Mouse (Mus musculus): ENCODE results near the gene Olfr1283. TPM values are rescaled to one million over a fixed set of nuclear protein-coding genes. Genes with fewer than 3 reads are reported as not detected.
"Not testable (repeated sequence)": the region's sequence is repeated elsewhere in the genome, so short reads cannot be mapped to it uniquely, and the experiment has no call there.

Olfr1283 gene
- polyA plus RNA-seq (2012; rRNA removed): not detected in 2 replicates

DNA sequence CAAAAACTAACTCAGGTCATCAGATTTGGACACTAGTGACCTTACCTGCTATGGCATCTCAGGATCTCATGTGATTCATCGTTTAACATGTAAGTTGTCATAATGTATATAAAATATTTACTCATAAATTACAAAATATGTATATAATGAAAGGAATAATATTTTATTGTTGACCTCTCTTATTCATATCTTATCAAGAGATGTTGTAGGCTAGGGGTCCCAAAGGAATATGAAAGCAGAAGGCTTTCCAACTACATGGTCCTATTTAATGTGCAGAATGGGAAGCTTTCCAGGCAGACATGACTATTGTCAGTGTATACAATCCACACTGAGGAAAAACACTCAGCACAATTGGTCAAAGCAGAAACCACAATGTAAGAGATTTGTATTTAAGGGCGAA, at the start of gene Olfr1283:
Gene Olfr1283, plus strand, starts transcription at position 301 of the 400 bp plus-strand sequence.
- no peak within 1 kb of the TSS for H3K27ac ChIP-seq (ENCODE audit: insufficient read depth, low read depth, low read length)
- H3K27me3 ChIP-seq (replicated peaks; ENCODE audit: control insufficient read depth, insufficient read depth, low read length): no peaks in the 10 kb centered on the region
- H3K36me3 ChIP-seq (ENCODE audit: control insufficient read depth, insufficient read depth, low read length): no peaks in the 10 kb centered on the region
- H3K4me3 ChIP-seq (ENCODE audit: insufficient read depth, low read depth, low read length): no peak within 1 kb of the TSS
- DNase-seq: no peak
- no peaks in the 10 kb centered on the region for H3K4me1 ChIP-seq (ENCODE audit: control insufficient read depth, insufficient read depth, low read length)
- 64% methylated on average over 2 of the region's 2 CpGs for WGBS
- TF ChIP-seq POLR2A (IDR thresholded peaks at IDR 0.05; ENCODE audit: low read depth, low read length): no peak
- no peak for TF ChIP-seq CTCF (conservative IDR thresholded peaks at IDR 0.05; ENCODE audit: insufficient read depth, insufficient read length, low read depth, low read length)

GRCm38 (mm10) chr2:111326220-111326619, 40.4 kb upstream of the Olfr1283 start, which contains the start of gene Olfr1281:
Gene Olfr1281, plus strand, starts transcription at chr2:111326520.
- Histone ChIP-seq H3K27ac (ENCODE audit: insufficient read depth, low read depth, low read length) (no peak within 1 kb of the TSS), H3K4me1 (ENCODE audit: control insufficient read depth, insufficient read depth, low read length) (no peaks in the 10 kb centered on the region), H3K27me3 (replicated peaks; ENCODE audit: control insufficient read depth, insufficient read depth, low read length) (no peaks in the 10 kb centered on the region), H3K4me3 (ENCODE audit: insufficient read depth, low read depth, low read length) (no peak within 1 kb of the TSS), H3K36me3 (ENCODE audit: control insufficient read depth, insufficient read depth, low read length) (no peaks in the 10 kb centered on the region)
- DNase-seq: no peak
- WGBS: 62% methylated on average over 2 of the region's 2 CpGs
- TF ChIP-seq CTCF (conservative IDR thresholded peaks at IDR 0.05; ENCODE audit: insufficient read depth, insufficient read length, low read depth, low read length) (no peak), POLR2A (IDR thresholded peaks at IDR 0.05; ENCODE audit: low read depth, low read length) (no peak)

GRCm38 (mm10) chr2:111333721-111334120, 32.9 kb upstream of the Olfr1283 start:
- H3K27ac ChIP-seq (ENCODE audit: insufficient read depth, low read depth, low read length); H3K4me1 ChIP-seq (ENCODE audit: control insufficient read depth, insufficient read depth, low read length); H3K27me3 ChIP-seq (replicated peaks; ENCODE audit: control insufficient read depth, insufficient read depth, low read length); H3K36me3 ChIP-seq (ENCODE audit: control insufficient read depth, insufficient read depth, low read length); DNase-seq; H3K4me3 ChIP-seq (ENCODE audit: insufficient read depth, low read depth, low read length): not testable (repeated sequence)
- WGBS: 84% methylated on average over 5 of the region's 5 CpGs

DNA sequence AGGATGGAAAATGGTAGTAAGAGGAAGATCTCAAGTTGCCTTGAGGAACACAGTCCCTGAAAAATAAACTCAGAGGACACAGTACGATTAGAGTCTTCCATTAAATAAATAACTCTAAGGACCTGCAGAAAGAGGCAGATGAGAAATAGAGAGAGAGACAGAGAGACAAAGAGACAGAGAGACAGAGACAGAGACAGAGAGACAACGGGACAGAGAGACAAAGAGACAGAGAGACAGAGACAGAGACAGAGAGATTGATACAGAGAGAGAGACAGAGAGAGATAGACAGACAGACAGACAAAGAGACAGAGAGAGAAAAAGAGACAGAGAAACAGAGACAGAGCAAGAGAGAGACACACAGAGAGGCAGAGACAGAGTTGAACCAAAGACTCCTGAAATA, 30.6 kb upstream of the Olfr1283 start, which contains the start of gene Olfr1282:
Gene Olfr1282, minus strand, starts transcription at position 101 of the 400 bp plus-strand sequence.
- TF ChIP-seq CTCF (conservative IDR thresholded peaks at IDR 0.05; ENCODE audit: insufficient read depth, insufficient read length, low read depth, low read length) (no peak), POLR2A (IDR thresholded peaks at IDR 0.05; ENCODE audit: low read depth, low read length) (no peak)
- no peaks in the 10 kb centered on the region for H3K27me3 ChIP-seq (replicated peaks; ENCODE audit: control insufficient read depth, insufficient read depth, low read length)
- DNase-seq: no peak
- no peaks in the 10 kb centered on the region for H3K4me1 ChIP-seq (ENCODE audit: control insufficient read depth, insufficient read depth, low read length)
- no peak within 1 kb of the TSS for H3K4me3 ChIP-seq (ENCODE audit: insufficient read depth, low read depth, low read length)
- no peak within 1 kb of the TSS for H3K27ac ChIP-seq (ENCODE audit: insufficient read depth, low read depth, low read length)
- 74% methylated on average over 2 of the region's 2 CpGs for WGBS
- H3K36me3 ChIP-seq (ENCODE audit: control insufficient read depth, insufficient read depth, low read length): no peaks in the 10 kb centered on the region

DNA sequence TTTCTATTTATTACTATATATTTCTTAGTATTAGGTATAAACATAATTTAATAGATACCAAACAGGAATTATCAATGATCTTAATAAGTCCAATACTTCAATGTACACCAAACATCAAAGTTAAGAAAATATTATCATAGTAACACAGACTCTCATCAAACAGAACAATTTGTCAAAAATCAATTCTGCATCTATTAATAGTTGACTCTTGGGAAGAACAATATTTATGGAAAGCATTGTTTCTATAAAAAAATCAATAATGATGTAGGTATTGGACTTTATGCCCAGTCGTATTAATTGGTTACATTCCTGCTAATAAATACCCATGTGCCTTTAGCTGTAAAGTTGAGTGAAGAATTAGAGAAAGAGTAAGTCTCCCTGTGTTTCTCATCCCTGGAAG, 8.6 kb downstream of the Olfr1283 start, which contains the start of gene Olfr1284:
Gene Olfr1284, plus strand, starts transcription at position 301 of the 400 bp plus-strand sequence.
- H3K27me3 ChIP-seq (replicated peaks; ENCODE audit: control insufficient read depth, insufficient read depth, low read length): no peaks in the 10 kb centered on the region
- H3K4me3 ChIP-seq (ENCODE audit: insufficient read depth, low read depth, low read length): no peak within 1 kb of the TSS
- no peaks in the 10 kb centered on the region for H3K36me3 ChIP-seq (ENCODE audit: control insufficient read depth, insufficient read depth, low read length)
- DNase-seq: no peak
- 86% methylated on average over 1 of the region's 1 CpGs for WGBS
- no peaks in the 10 kb centered on the region for H3K4me1 ChIP-seq (ENCODE audit: control insufficient read depth, insufficient read depth, low read length)
- H3K27ac ChIP-seq (ENCODE audit: insufficient read depth, low read depth, low read length): no peak within 1 kb of the TSS
- TF ChIP-seq CTCF (conservative IDR thresholded peaks at IDR 0.05; ENCODE audit: insufficient read depth, insufficient read length, low read depth, low read length): no peak
- no peak for TF ChIP-seq POLR2A (IDR thresholded peaks at IDR 0.05; ENCODE audit: low read depth, low read length)

Other genes with a start within 250 kb of the Olfr1283 start
- gene Gm15130, start 213.9 kb upstream of the Olfr1283 start, polyA plus RNA-seq (2012; rRNA removed): not detected in 2 replicates
- gene 4930430A15Rik, start 137.2 kb upstream of the Olfr1283 start, polyA plus RNA-seq (2012; rRNA removed): not detected in 2 replicates
- gene Olfr1275, start 131.5 kb upstream of the Olfr1283 start, polyA plus RNA-seq (2012; rRNA removed): not detected in 2 replicates
- gene Olfr1276, start 112.3 kb upstream of the Olfr1283 start, polyA plus RNA-seq (2012; rRNA removed): not detected in 2 replicates
- not detected in 2 replicates for gene Olfr1277, start 92.7 kb upstream of the Olfr1283 start, polyA plus RNA-seq (2012; rRNA removed)
- not detected in 2 replicates for gene Olfr1278, start 76.7 kb upstream of the Olfr1283 start, polyA plus RNA-seq (2012; rRNA removed)
- gene Olfr1279, start 66.2 kb upstream of the Olfr1283 start, polyA plus RNA-seq (2012; rRNA removed): not detected in 2 replicates
- gene Olfr1280, start 52.8 kb upstream of the Olfr1283 start, polyA plus RNA-seq (2012; rRNA removed): not detected in 2 replicates
- gene Olfr1281, start 40.3 kb upstream of the Olfr1283 start, polyA plus RNA-seq (2012; rRNA removed): not detected in 2 replicates
- not detected in 2 replicates for gene Olfr1282, start 30.7 kb upstream of the Olfr1283 start, polyA plus RNA-seq (2012; rRNA removed)
- not detected in 2 replicates for gene Olfr1284, start 8.7 kb downstream of the Olfr1283 start, polyA plus RNA-seq (2012; rRNA removed)
- not detected in 2 replicates for gene Olfr1286, start 56.3 kb downstream of the Olfr1283 start, polyA plus RNA-seq (2012; rRNA removed)
- gene Olfr1287, start 82.4 kb downstream of the Olfr1283 start, polyA plus RNA-seq (2012; rRNA removed): not detected in 2 replicates
- gene Olfr1288, start 107.3 kb downstream of the Olfr1283 start, polyA plus RNA-seq (2012; rRNA removed): not detected in 2 replicates
- gene Olfr1289, start 114.0 kb downstream of the Olfr1283 start, polyA plus RNA-seq (2012; rRNA removed): not detected in 2 replicates
- not detected in 2 replicates for gene Olfr1290, start 127.0 kb downstream of the Olfr1283 start, polyA plus RNA-seq (2012; rRNA removed)
- not detected in 2 replicates for gene Olfr1291-ps1, start 130.4 kb downstream of the Olfr1283 start, polyA plus RNA-seq (2012; rRNA removed)
- gene Olfr1293-ps, start 158.4 kb downstream of the Olfr1283 start, polyA plus RNA-seq (2012; rRNA removed): not detected in 2 replicates
- gene Olfr1294, start 173.5 kb downstream of the Olfr1283 start, polyA plus RNA-seq (2012; rRNA removed): not detected in 2 replicates
- gene Olfr1295, start 202.9 kb downstream of the Olfr1283 start, polyA plus RNA-seq (2012; rRNA removed): not detected in 2 replicates

All from kidney, adult 2 months (tissue).